10 mouse cellular contexts compared by ENCODE assay signal in genomic region chr9:97056541-97057338, GRCm38 (mm10). TPM values are rescaled to one million over a fixed set of nuclear protein-coding genes. Genes with fewer than 3 reads are reported as not detected.
DNase-seq lines count a peak whose midpoint lies in the region; ATAC-seq and TF ChIP-seq lines count a peak whose summit lies in the region.
"Had no signal": no experiment of that assay in that cellular context is flagged by ENCODE, and none has a peak within 500 bp of the region (broad histone marks: within the 10 kb centered on the region; RNA-seq: fewer than 3 reads in every experiment).

No protein-coding gene starts in this region.

- no peaks in the 10 kb centered on the region for H3K9me3 ChIP-seq in ES-E14 (ENCODE audit: control insufficient read depth, insufficient read depth, low read depth, low read length)
- H3K9me3 ChIP-seq in heart, embryonic 13.5 days, result no peaks in the 10 kb centered on the region
- H3K9me3 ChIP-seq in midbrain, embryonic 10.5 days (replicated peaks), result no peaks in the 10 kb centered on the region

- no peak for DNase-seq in gastrocnemius, adult 2 months
- no peak for DNase-seq in gastrocnemius, adult 8-10 months (ENCODE audit: low spot score in 2 of 2)
- no peak for DNase-seq in ES-E14 (ENCODE audit: low read depth, low spot score)
- DNase-seq in midbrain, embryonic 10.5 days (ENCODE audit: low spot score), result peak; percentile 31
- no peak for DNase-seq in right cerebral cortex, adult 18-20 months
- no peak for DNase-seq in layer of hippocampus, adult 2 months (ENCODE audit: low spot score in 2 of 2)
- DNase-seq in ovary, postnatal 14 days (ENCODE audit: low spot score), result no peak
- DNase-seq: cerebellum, postnatal 25 days had no signal

- peak overlapping the region; percentile 35; the same call in 1 of the 2 replicates for H3K9ac ChIP-seq in ES-E14 (ENCODE audit: insufficient read depth, low read depth, low read length, poor library complexity, severe bottlenecking)
- peak overlapping the region; percentile 64 for H3K9ac ChIP-seq in heart, embryonic 13.5 days

- 37% methylated on average over 18 of the region's 18 CpGs for WGBS in heart, embryonic 13.5 days
- 73% methylated on average over 18 of the region's 18 CpGs for WGBS in midbrain, embryonic 10.5 days

- H3K27ac ChIP-seq in gastrocnemius, adult 2 months, result no peak overlapping the region
- H3K27ac ChIP-seq in ES-E14 (ENCODE audit: insufficient read depth, low read depth, low read length, poor library complexity, severe bottlenecking), result no peak overlapping the region
- H3K27ac ChIP-seq in heart, embryonic 13.5 days (replicated peaks), result 0 out of 2 replicates have a peak overlapping the region, but pooled peaks have one; percentile 15
- peak overlapping the region; percentile 73 for H3K27ac ChIP-seq in midbrain, embryonic 10.5 days (replicated peaks)
- no peak overlapping the region for H3K27ac ChIP-seq in layer of hippocampus, adult 2 months

- 0 out of 2 replicates have a peak, but pooled peaks cover 3% of the 10 kb centered on the region for H3K27me3 ChIP-seq in heart, embryonic 13.5 days (replicated peaks)
- peaks cover 3% of the 10 kb centered on the region; the same call in 1 of the 2 replicates for H3K27me3 ChIP-seq in midbrain, embryonic 10.5 days (ENCODE audit: low read depth, poor library complexity, severe bottlenecking)
- H3K27me3 ChIP-seq: CH12.LX had no signal

- ATAC-seq in heart, embryonic 13.5 days (ENCODE audit: extremely low read depth, insufficient number of reproducible peaks, low FRiP score, low TSS enrichment), result no peak

- H3K36me3 ChIP-seq in ES-E14 (ENCODE audit: control insufficient read depth, insufficient read depth, low read length, poor library complexity, severe bottlenecking), result no peaks in the 10 kb centered on the region
- H3K36me3 ChIP-seq in heart, embryonic 13.5 days, result no peaks in the 10 kb centered on the region
- no peaks in the 10 kb centered on the region for H3K36me3 ChIP-seq in midbrain, embryonic 10.5 days

- TF ChIP-seq CTCF in gastrocnemius, adult 2 months (IDR thresholded peaks at IDR 0.05), result no peak
- no peak for TF ChIP-seq CTCF in layer of hippocampus, adult 2 months (conservative IDR thresholded peaks at IDR 0.05)

- H3K4me1 ChIP-seq in ES-E14 (ENCODE audit: control insufficient read depth in 2 of 2, insufficient read depth in 2 of 2, low read length in 2 of 2, poor library complexity in 1 of 2), result peaks cover 0 to 2% of the 10 kb centered on the region in 2 experiments; a peak in 1 of 4 replicates
- H3K4me1 ChIP-seq in heart, embryonic 13.5 days, result peaks cover 27% of the 10 kb centered on the region
- H3K4me1 ChIP-seq in midbrain, embryonic 10.5 days, result peaks cover 37% of the 10 kb centered on the region

- in situ Hi-C loops in ES-E14 (cut with MboI; ENCODE audit: low sequenced_read_pairs in 2 of 2, unreplicated experiment in 2 of 2), result no loop called here

- H3K4me2 ChIP-seq in heart, embryonic 13.5 days, result peak overlapping the region; percentile 66

- H3K4me3 ChIP-seq in gastrocnemius, adult 2 months, result peak overlapping the region; percentile 60
- H3K4me3 ChIP-seq in ES-E14 (ENCODE audit: insufficient read depth in 1 of 2, low read depth in 1 of 2, low read length in 2 of 2, poor library complexity in 1 of 2, severe bottlenecking in 1 of 2), result peak overlapping the region in 1 of 2 experiments; percentile 2; a peak in 2 of 4 replicates
- peak overlapping the region; percentile 36 for H3K4me3 ChIP-seq in heart, embryonic 13.5 days
- no peak overlapping the region for H3K4me3 ChIP-seq in midbrain, embryonic 10.5 days
- no peak overlapping the region for H3K4me3 ChIP-seq in layer of hippocampus, adult 2 months

- intact Hi-C loops in gastrocnemius, adult 2 months (cut with DNase I), result no loop called here

TF ChIP-seq in ES-E14, 5 proteins besides CTCF, POLR2A, EP300 and RAD21:
- peak; percentile 83 for TF ChIP-seq ZNF384 (IDR thresholded peaks at IDR 0.05; ENCODE audit: low read depth, low read length)
- no peak for TF ChIP-seq HCFC1 (IDR thresholded peaks at IDR 0.05; ENCODE audit: borderline replicate concordance, insufficient read depth, low read length)

RNA-seq across cellular contexts. Expression of gene Spsb4, which starts 38.1 kb away (rescaled TPM):
- 1 to 10 TPM in 1 of 2 experiments, under 1 TPM in 1; 0.94 to 2.3 TPM for total RNA-seq in gastrocnemius, adult 2 months (2021)
- total RNA-seq in gastrocnemius, adult 8-10 months (2022), result 1 to 10 TPM in 2 of 4 experiments, under 1 TPM in 2; 0.86 to 1.7 (median 1.1) TPM
- 1.6 and 1.7 TPM in 2 replicates for total RNA-seq in ES-E14 (2012; rRNA removed)
- 55.5 and 61.4 TPM in 2 replicates for polyA plus RNA-seq in heart, embryonic 13.5 days (2015; fragmentation: Nextera tagmentation; extraction: Ambion mirVana)
- polyA plus RNA-seq in midbrain, embryonic 10.5 days (2016; fragmentation: Nextera tagmentation; extraction: Ambion mirVana), result 174 and 175 TPM in 2 replicates
- total RNA-seq in layer of hippocampus, adult 2 months (2021), result 1 to 10 TPM; 4.9 to 5.1 TPM
- total RNA-seq: CH12.LX had no signal

RNA-seq across cellular contexts. Expression of gene Slc25a36, which starts 54.2 kb away (rescaled TPM):
- total RNA-seq in gastrocnemius, adult 2 months (2021), result 10 to 100 TPM; 33.6 to 52.7 TPM
- 10 to 100 TPM; 20.0 to 43.6 (median 25.2) TPM for total RNA-seq in gastrocnemius, adult 8-10 months (2022)
- total RNA-seq in ES-E14 (2012; rRNA removed), result 142 and 170 TPM in 2 replicates
- polyA plus RNA-seq in heart, embryonic 13.5 days (2015; fragmentation: Nextera tagmentation; extraction: Ambion mirVana), result 55.9 and 58.1 TPM in 2 replicates
- 61.2 and 66.5 TPM in 2 replicates for polyA plus RNA-seq in midbrain, embryonic 10.5 days (2016; fragmentation: Nextera tagmentation; extraction: Ambion mirVana)
- 10 to 100 TPM; 77.0 to 81.2 TPM for total RNA-seq in layer of hippocampus, adult 2 months (2021)

Comparison
In these comparisons a context has a peak if more than half of its experiments do, and no peak if none do; other contexts are left out.
1. H3K27ac ChIP-seq: peak in heart, embryonic 13.5 days (single experiment) and midbrain, embryonic 10.5 days (single experiment); none in gastrocnemius, adult 2 months (single experiment), ES-E14 (single experiment) and layer of hippocampus, adult 2 months (single experiment).
2. H3K4me3 ChIP-seq: peak in gastrocnemius, adult 2 months (single experiment) and heart, embryonic 13.5 days (single experiment); none in midbrain, embryonic 10.5 days (single experiment) and layer of hippocampus, adult 2 months (single experiment).